ENCODE assay signal across 8 mouse cellular contexts in the genomic region with DNA sequence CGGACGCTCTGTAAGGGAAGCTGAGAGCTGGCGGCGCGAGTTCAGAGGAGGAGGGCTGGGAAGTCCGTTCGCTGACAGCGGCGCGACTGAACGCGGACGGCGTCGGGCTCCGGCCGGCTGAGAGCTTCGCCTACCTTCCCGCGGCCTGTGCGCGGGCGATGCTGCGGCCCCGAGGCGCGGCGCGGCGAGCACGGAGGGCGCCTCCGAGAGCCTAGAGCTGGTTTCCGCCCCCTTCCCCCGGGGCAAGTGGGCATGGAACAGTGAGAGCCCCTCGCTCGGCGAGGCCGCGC. TPM values are rescaled to one million over a fixed set of nuclear protein-coding genes. Genes with fewer than 3 reads are reported as not detected.
A peak's percentile ranks its signal among the peaks of the same experiment; 100 is the strongest.
DNase-seq lines count a peak whose midpoint lies in the region; ATAC-seq and TF ChIP-seq lines count a peak whose summit lies in the region.

No protein-coding gene starts in this region.

- WGBS in kidney, embryonic 14.5 days = under 1% methylated on average over 40 of the region's 40 CpGs
- WGBS in bone marrow, adult 2 months = under 1% methylated on average over 39 of the region's 40 CpGs
- WGBS in hindbrain, embryonic 14.5 days = under 1% methylated on average over 40 of the region's 40 CpGs
- WGBS in midbrain, embryonic 13.5 days = under 1% methylated on average over 39 of the region's 40 CpGs

- H3K4me1 ChIP-seq in kidney, embryonic 14.5 days (ENCODE audit: control insufficient read depth, insufficient read depth, low read length) = peaks cover 32% of the 10 kb centered on the region
- H3K4me1 ChIP-seq in bone marrow, adult 2 months (ENCODE audit: control insufficient read depth, insufficient read depth, low read length) = no peaks in the 10 kb centered on the region
- peaks cover 43% of the 10 kb centered on the region for H3K4me1 ChIP-seq in hindbrain, embryonic 14.5 days (replicated peaks; ENCODE audit: control insufficient read depth, insufficient read depth, low read length)
- peaks cover 55% of the 10 kb centered on the region for H3K4me1 ChIP-seq in midbrain, embryonic 13.5 days (replicated peaks)

- no peak for DNase-seq in kidney, postnatal 14 days
- DNase-seq in hindbrain, embryonic 14.5 days (ENCODE audit: low spot score) = no peak
- no peak for DNase-seq in cerebellum, adult 9-11 months
- DNase-seq in kidney, adult 18-20 months = no peak
- DNase-seq in natural killer cell, adult 2 months (ENCODE audit: low spot score in 2 of 2) = no peak

- H3K4me2 ChIP-seq in kidney, embryonic 14.5 days (replicated peaks; ENCODE audit: low read depth, low read length) = peak overlapping the region; percentile 98
- H3K4me2 ChIP-seq in hindbrain, embryonic 14.5 days (replicated peaks) = peak overlapping the region; percentile 99
- peak overlapping the region; percentile 99 for H3K4me2 ChIP-seq in midbrain, embryonic 13.5 days (replicated peaks)

- no peak for TF ChIP-seq POLR2A in bone marrow, adult 2 months (IDR thresholded peaks at IDR 0.05; ENCODE audit: borderline replicate concordance, control insufficient read depth, low read depth, low read length)

- H3K4me3 ChIP-seq in kidney, embryonic 14.5 days (ENCODE audit: low read length) = peak overlapping the region; percentile 69
- H3K4me3 ChIP-seq in bone marrow, adult 2 months (replicated peaks; ENCODE audit: control insufficient read depth, low read depth, low read length) = peak overlapping the region; percentile 89
- H3K4me3 ChIP-seq in hindbrain, embryonic 14.5 days (replicated peaks; ENCODE audit: low read length) = peak overlapping the region; percentile 75
- H3K4me3 ChIP-seq in midbrain, embryonic 13.5 days (replicated peaks) = peak overlapping the region; percentile 76

- H3K27me3 ChIP-seq in kidney, embryonic 14.5 days (ENCODE audit: control insufficient read depth, insufficient read depth, low read length) = peaks cover 4% of the 10 kb centered on the region; the same call in 1 of the 2 replicates
- peaks cover 19% of the 10 kb centered on the region for H3K27me3 ChIP-seq in hindbrain, embryonic 14.5 days (ENCODE audit: control insufficient read depth, insufficient read depth, low read length)
- H3K27me3 ChIP-seq in midbrain, embryonic 13.5 days = peaks cover 7% of the 10 kb centered on the region

- no peaks in the 10 kb centered on the region for H3K36me3 ChIP-seq in kidney, embryonic 14.5 days (ENCODE audit: control insufficient read depth, insufficient read depth, low read length)
- H3K36me3 ChIP-seq in hindbrain, embryonic 14.5 days (replicated peaks; ENCODE audit: control insufficient read depth, insufficient read depth) = no peaks in the 10 kb centered on the region
- H3K36me3 ChIP-seq in midbrain, embryonic 13.5 days = no peaks in the 10 kb centered on the region

- peak overlapping the region; percentile 80 for H3K27ac ChIP-seq in kidney, embryonic 14.5 days (ENCODE audit: low read depth, low read length)
- H3K27ac ChIP-seq in bone marrow, adult 2 months (ENCODE audit: control insufficient read depth, insufficient read depth, low read depth, low read length, poor library complexity) = peak overlapping the region; percentile 95
- H3K27ac ChIP-seq in hindbrain, embryonic 14.5 days = peak overlapping the region; percentile 59; the same call in 1 of the 2 replicates
- H3K27ac ChIP-seq in midbrain, embryonic 13.5 days = peak overlapping the region; percentile 81

- H3K9ac ChIP-seq in kidney, embryonic 14.5 days (ENCODE audit: low read depth, low read length) = peak overlapping the region; percentile 75
- H3K9ac ChIP-seq in hindbrain, embryonic 14.5 days = peak overlapping the region; percentile 70
- peak overlapping the region; percentile 80 for H3K9ac ChIP-seq in midbrain, embryonic 13.5 days (replicated peaks)

- ATAC-seq in kidney, embryonic 14.5 days (ENCODE audit: low FRiP score, low TSS enrichment) = peak; percentile 53
- ATAC-seq in hindbrain, embryonic 14.5 days (ENCODE audit: low FRiP score) = peak; percentile 59; the same call in 1 of the 2 replicates
- ATAC-seq in midbrain, embryonic 13.5 days = peak; percentile 67

- no peak for TF ChIP-seq CTCF in bone marrow, adult 2 months (IDR thresholded peaks at IDR 0.05; ENCODE audit: control insufficient read depth, insufficient read depth, low read length)

- no peaks in the 10 kb centered on the region for H3K9me3 ChIP-seq in kidney, embryonic 14.5 days (ENCODE audit: control insufficient read depth, low read length)
- no peaks in the 10 kb centered on the region for H3K9me3 ChIP-seq in hindbrain, embryonic 14.5 days (ENCODE audit: control insufficient read depth, low read length)
- H3K9me3 ChIP-seq in midbrain, embryonic 13.5 days = no peaks in the 10 kb centered on the region

RNA-seq across cellular contexts. Expression of a gene that starts 0.3 kb away (rescaled TPM):
- polyA plus RNA-seq in kidney, embryonic 14.5 days (2014; fragmentation: Nextera tagmentation; extraction: Ambion mirVana) = 4.9 and 7.6 TPM in 2 replicates
- 0.84 and 4.2 TPM in 2 replicates for polyA plus RNA-seq in bone marrow, adult 2 months (2011; ENCODE audit: insufficient read depth, insufficient read length, low replicate concordance, missing spikeins)
- 10.5 and 11.9 TPM in 2 replicates for polyA plus RNA-seq in hindbrain, embryonic 14.5 days (2014; fragmentation: Nextera tagmentation; extraction: Ambion mirVana)
- polyA plus RNA-seq in midbrain, embryonic 13.5 days (2015; fragmentation: Nextera tagmentation; extraction: Ambion mirVana) = 11.2 and 12.8 TPM in 2 replicates
